Mouse (Mus musculus) myocyte (in vitro differentiated cells): ENCODE results near the gene Dio1. TPM values are rescaled to one million over a fixed set of nuclear protein-coding genes. Genes with fewer than 3 reads are reported as not detected.
A peak's percentile ranks its signal among the peaks of the same experiment; 100 is the strongest.

Source experiments
- H3K27me3 ChIP-seq: one replicate; pipeline ENCODE4 v1.6.1; 2011; ENCODE audit not compliant: control insufficient read depth, insufficient read depth, insufficient read length
- H3K36me3 ChIP-seq: one replicate; pipeline ENCODE4 v1.6.1; 2011; ENCODE audit not compliant: control insufficient read depth, insufficient read depth
- H3K4me2 ChIP-seq: one replicate; pipeline ENCODE4 v1.6.1; 2011; ENCODE audit warnings: low read depth, control low read depth
- H3K4me3 ChIP-seq: one replicate; pipeline ENCODE4 v1.5.1; 2011; ENCODE audit warnings: mild to moderate bottlenecking, control low read depth, moderate library complexity
- H3K79me2 ChIP-seq: one replicate; pipeline ENCODE4 v1.6.1; 2011; ENCODE audit not compliant: control insufficient read depth, insufficient read depth
- H3ac ChIP-seq: one replicate; pipeline ENCODE4 v1.6.1; 2011; ENCODE audit not compliant: control insufficient read depth, insufficient read length
- CEBPB ChIP-seq: IDR thresholded peaks from 2 replicates; pipeline ENCODE4 v1.6.1; 2011; ENCODE audit warnings: mild to moderate bottlenecking, moderate library complexity; ENCODE audit not compliant: poor library complexity, insufficient read depth, severe bottlenecking
- E2F4 ChIP-seq: IDR thresholded peaks from one replicate; pipeline ENCODE4 v1.6.1; 2011; ENCODE audit warnings: mild to moderate bottlenecking, control low read depth, moderate library complexity; ENCODE audit not compliant: insufficient read depth
- MAX ChIP-seq: IDR thresholded peaks from one replicate; pipeline ENCODE4 v1.6.1; 2011; ENCODE audit warnings: low read depth, mild to moderate bottlenecking, control low read depth
- MYOD1 ChIP-seq, 3 experiments: IDR thresholded peaks; one replicate each; pipeline ENCODE4 v1.6.1; 2011; ENCODE audit warnings: control low read depth in 2 of 3, low read depth in 2 of 3, mild to moderate bottlenecking in 2 of 3, moderate library complexity in 1 of 3; ENCODE audit not compliant: insufficient read length in 2 of 3, control insufficient read depth in 1 of 3
- MYOG ChIP-seq, 3 experiments: IDR thresholded peaks; one replicate each; pipeline ENCODE4 v1.6.1; 2011; ENCODE audit warnings: control low read depth in 2 of 3, low read depth in 2 of 3, mild to moderate bottlenecking in 2 of 3; ENCODE audit not compliant: insufficient read length in 2 of 3, control insufficient read depth in 1 of 3, insufficient read depth in 1 of 3
- POLR2A ChIP-seq: IDR thresholded peaks from one replicate; pipeline ENCODE4 v1.6.1; 2011; ENCODE audit warnings: low read depth, mild to moderate bottlenecking, control low read depth, moderate library complexity; ENCODE audit not compliant: insufficient read length
- POLR2AphosphoS2 ChIP-seq: IDR thresholded peaks from one replicate; pipeline ENCODE4 v1.6.1; 2011; ENCODE audit warnings: low read depth, control low read depth; ENCODE audit not compliant: insufficient read length
- REST ChIP-seq: IDR thresholded peaks from one replicate; pipeline ENCODE4 v1.6.1; 2011; ENCODE audit warnings: mild to moderate bottlenecking, control low read depth, moderate library complexity; ENCODE audit not compliant: insufficient read depth, insufficient read length
- SRF ChIP-seq: IDR thresholded peaks from one replicate; pipeline ENCODE4 v1.6.1; 2011; ENCODE audit warnings: low read depth; ENCODE audit not compliant: control insufficient read depth, insufficient read length
- TCF12 ChIP-seq: IDR thresholded peaks from one replicate; pipeline ENCODE4 v1.6.1; 2011; ENCODE audit warnings: mild to moderate bottlenecking, control low read depth; ENCODE audit not compliant: poor library complexity, insufficient read depth, severe bottlenecking
- TCF3 ChIP-seq: IDR thresholded peaks from one replicate; pipeline ENCODE4 v1.6.1; 2011; ENCODE audit warnings: low read depth, control low read depth; ENCODE audit not compliant: insufficient read length
- USF1 ChIP-seq: IDR thresholded peaks from one replicate; pipeline ENCODE4 v1.6.1; 2011; ENCODE audit warnings: low read depth, mild to moderate bottlenecking, control low read depth, moderate library complexity
- polyA plus RNA-seq: library from polyadenylated mRNA; unstranded; fragments of >200 nt; fragmentation: generic; extraction: Trizol; gene quantifications from one replicate; pipeline ENCODE4 v1.2.1, GENCODE M21; 2012; ENCODE audit warnings: missing spikeins

Gene Dio1
- polyA plus RNA-seq, 1 experiment, result not detected

- peak overlapping the region; percentile 16 for H3K4me2 ChIP-seq
- H3K4me3 ChIP-seq, result no peak overlapping the region
- no peaks in the 10 kb centered on the region for H3K36me3 ChIP-seq
These were observed 7.1 kb downstream of the Dio1 start for GRCm38 (mm10) chr4:107299779-107300340.

GRCm38 (mm10) chr4:107298071-107298606 is 8.8 kb downstream of the Dio1 start:
- TF ChIP-seq TCF12 (no peak), CEBPB (no peak), SRF (no peak), USF1 (no peak), REST (no peak), TCF3 (no peak), MYOG (IDR thresholded peaks at IDR 0.05; ENCODE audit: control insufficient read depth in 1 of 3, insufficient read depth in 1 of 3, insufficient read length in 2 of 3, low read depth in 2 of 3) (no peak), E2F4 (no peak), POLR2A (no peak), MAX (no peak), POLR2AphosphoS2 (no peak), MYOD1 (IDR thresholded peaks at IDR 0.05; ENCODE audit: control insufficient read depth in 1 of 3, insufficient read length in 2 of 3, low read depth in 2 of 3) (no peak)
- no peak overlapping the region for H3K4me3 ChIP-seq
- no peak overlapping the region for H3K4me2 ChIP-seq
- H3K79me2 ChIP-seq, result no peaks in the 10 kb centered on the region
- no peak overlapping the region for H3ac ChIP-seq
- H3K36me3 ChIP-seq, result no peaks in the 10 kb centered on the region
- H3K27me3 ChIP-seq, result peaks cover 35% of the 10 kb centered on the region

More at GRCm38 (mm10) chr4:107299779-107300340, 7.1 kb downstream of the Dio1 start:
- Histone ChIP-seq H3ac (no peak overlapping the region), H3K27me3 (peaks cover 29% of the 10 kb centered on the region), H3K79me2 (no peaks in the 10 kb centered on the region)
- TF ChIP-seq MAX (no peak), REST (no peak), MYOD1 (IDR thresholded peaks at IDR 0.05; ENCODE audit: control insufficient read depth in 1 of 3, insufficient read length in 2 of 3, low read depth in 2 of 3) (no peak), CEBPB (no peak), MYOG (IDR thresholded peaks at IDR 0.05; ENCODE audit: control insufficient read depth in 1 of 3, insufficient read depth in 1 of 3, insufficient read length in 2 of 3, low read depth in 2 of 3) (no peak), POLR2A (no peak), E2F4 (no peak)

DNA sequence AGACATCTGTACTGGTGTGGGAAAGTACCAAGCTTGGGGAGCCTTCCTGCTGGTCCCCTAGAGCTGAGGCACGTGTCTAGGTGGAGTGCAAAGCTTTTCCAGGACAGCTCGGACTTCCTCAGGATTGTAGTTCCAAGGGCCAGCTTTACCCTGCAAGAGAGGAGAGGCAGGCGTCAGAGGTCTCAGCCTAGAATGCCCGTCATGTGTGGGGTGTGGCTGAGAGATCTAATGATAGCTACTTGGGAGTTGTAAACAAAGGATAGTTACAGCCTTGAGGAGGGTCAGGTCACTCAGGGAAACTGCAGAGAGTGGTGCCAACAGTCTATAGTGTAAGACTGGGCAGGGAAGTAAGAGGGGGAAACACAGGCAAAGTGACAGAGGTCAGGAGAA is 14.7 kb downstream of the Dio1 start:
- H3K27me3 ChIP-seq, result peaks cover 30% of the 10 kb centered on the region
- H3K36me3 ChIP-seq, result no peaks in the 10 kb centered on the region
- H3ac ChIP-seq, result no peak overlapping the region
- TF ChIP-seq USF1, result no peak
- TF ChIP-seq SRF, result no peak
- TF ChIP-seq MYOG (IDR thresholded peaks at IDR 0.05; ENCODE audit: control insufficient read depth in 1 of 3, insufficient read depth in 1 of 3, insufficient read length in 2 of 3, low read depth in 2 of 3), result no peak
- no peak for TF ChIP-seq REST
- no peak for TF ChIP-seq MAX
- TF ChIP-seq TCF12, result no peak
- no peak for TF ChIP-seq MYOD1 (IDR thresholded peaks at IDR 0.05; ENCODE audit: control insufficient read depth in 1 of 3, insufficient read length in 2 of 3, low read depth in 2 of 3)
- no peak for TF ChIP-seq CEBPB
- no peak for TF ChIP-seq POLR2AphosphoS2
- TF ChIP-seq POLR2A, result no peak
- no peak for TF ChIP-seq E2F4
- no peak for TF ChIP-seq TCF3
- no peak overlapping the region for H3K4me3 ChIP-seq
- no peak overlapping the region for H3K4me2 ChIP-seq
- no peaks in the 10 kb centered on the region for H3K79me2 ChIP-seq

GRCm38 (mm10) chr4:107291611-107292272 is 15.2 kb downstream of the Dio1 start:
- no peak overlapping the region for H3K4me3 ChIP-seq
- no peak overlapping the region for H3K4me2 ChIP-seq
- H3K36me3 ChIP-seq, result no peaks in the 10 kb centered on the region
- TF ChIP-seq MYOG (IDR thresholded peaks at IDR 0.05; ENCODE audit: control insufficient read depth in 1 of 3, insufficient read depth in 1 of 3, insufficient read length in 2 of 3, low read depth in 2 of 3) (no peak), SRF (no peak), REST (no peak), POLR2A (no peak), MYOD1 (IDR thresholded peaks at IDR 0.05; ENCODE audit: control insufficient read depth in 1 of 3, insufficient read length in 2 of 3, low read depth in 2 of 3) (no peak), E2F4 (no peak), TCF12 (no peak), USF1 (no peak), CEBPB (no peak), MAX (no peak)
- no peak overlapping the region for H3ac ChIP-seq
- H3K79me2 ChIP-seq, result no peaks in the 10 kb centered on the region
- peaks cover 24% of the 10 kb centered on the region for H3K27me3 ChIP-seq
